ENCODE assay signal across 21 mouse cellular contexts in genomic region chr19:24824517-24824916, GRCm38 (mm10). TPM values are rescaled to one million over a fixed set of nuclear protein-coding genes. Genes with fewer than 3 reads are reported as not detected.
DNase-seq lines count a peak whose midpoint lies in the region; TF ChIP-seq lines count a peak whose summit lies in the region.
"Had no signal": no experiment of that assay in that cellular context is flagged by ENCODE, and none has a peak within 500 bp of the region (broad histone marks: within the 10 kb centered on the region; RNA-seq: fewer than 3 reads in every experiment).

No protein-coding gene starts in this region.

- H3K4me2 ChIP-seq in myocyte (ENCODE audit: low read depth) = no peak overlapping the region
- H3K4me2 ChIP-seq: embryonic facial prominence, embryonic 13.5 days; forebrain, embryonic 13.5 days; intestine, embryonic 15.5 days; liver, embryonic 13.5 days; lung, embryonic 14.5 days; midbrain, embryonic 11.5 days had no signal

- H3K27me3 ChIP-seq in heart, embryonic 10.5 days (ENCODE audit: insufficient read depth, poor library complexity, severe bottlenecking) = no peaks in the 10 kb centered on the region
- H3K27me3 ChIP-seq in myocyte (ENCODE audit: control insufficient read depth, insufficient read depth, insufficient read length) = no peaks in the 10 kb centered on the region
- H3K27me3 ChIP-seq: embryonic facial prominence, embryonic 13.5 days; forebrain, embryonic 13.5 days; intestine, embryonic 15.5 days; liver, embryonic 13.5 days had no signal

- H3K79me2 ChIP-seq in myocyte (ENCODE audit: control insufficient read depth, insufficient read depth) = no peaks in the 10 kb centered on the region

- no peaks in the 10 kb centered on the region for H3K4me1 ChIP-seq in heart, embryonic 10.5 days
- H3K4me1 ChIP-seq: embryonic facial prominence, embryonic 13.5 days; forebrain, embryonic 13.5 days; hindbrain, embryonic 10.5 days; intestine, embryonic 15.5 days; liver, embryonic 13.5 days had no signal

- peak; percentile 35 to 60 for DNase-seq in heart, adult 9 months (ENCODE audit: low spot score in 2 of 2)
- DNase-seq in heart, embryonic 10.5 days (ENCODE audit: low spot score) = no peak
- DNase-seq in 416B (ENCODE audit: low read depth) = peak; percentile 15
- peak; percentile 23 for DNase-seq in A20 (ENCODE audit: low read depth, low spot score)
- DNase-seq in cerebellum, adult 11 months = no peak
- no peak for DNase-seq in cerebellum, postnatal 36 days
- DNase-seq: adrenal gland, postnatal 36 days; cerebellum, adult 18-20 months; cerebellum, postnatal 14 days; gastrocnemius, adult 2 months; kidney, postnatal 36 days; liver, embryonic 13.5 days; lung, embryonic 14.5 days; thymus, postnatal 25 days had no signal

- no peak overlapping the region for H3K27ac ChIP-seq in heart, embryonic 10.5 days
- H3K27ac ChIP-seq: embryonic facial prominence, embryonic 13.5 days; forebrain, embryonic 13.5 days; gastrocnemius, adult 2 months; hindbrain, embryonic 10.5 days; intestine, embryonic 15.5 days; liver, embryonic 13.5 days had no signal

- 71% methylated on average over 4 of the region's 4 CpGs for WGBS in heart, embryonic 10.5 days

- no peak overlapping the region for H3K4me3 ChIP-seq in heart, embryonic 10.5 days
- H3K4me3 ChIP-seq in myocyte = no peak overlapping the region
- H3K4me3 ChIP-seq: embryonic facial prominence, embryonic 13.5 days; forebrain, embryonic 13.5 days; gastrocnemius, adult 2 months; hindbrain, embryonic 10.5 days; intestine, embryonic 15.5 days; liver, embryonic 13.5 days had no signal

- no peak overlapping the region for H3ac ChIP-seq in myocyte (ENCODE audit: control insufficient read depth, insufficient read length)

- no peak for TF ChIP-seq POLR2A in myocyte (IDR thresholded peaks at IDR 0.05; ENCODE audit: insufficient read length, low read depth)

- H3K9me3 ChIP-seq in heart, embryonic 10.5 days = no peaks in the 10 kb centered on the region
- H3K9me3 ChIP-seq: embryonic facial prominence, embryonic 13.5 days; forebrain, embryonic 13.5 days; hindbrain, embryonic 10.5 days; intestine, embryonic 15.5 days; liver, embryonic 13.5 days had no signal

- peaks cover 18% of the 10 kb centered on the region for H3K36me3 ChIP-seq in heart, embryonic 10.5 days
- no peaks in the 10 kb centered on the region for H3K36me3 ChIP-seq in myocyte (ENCODE audit: control insufficient read depth, insufficient read depth)
- H3K36me3 ChIP-seq: embryonic facial prominence, embryonic 13.5 days; hindbrain, embryonic 10.5 days; intestine, embryonic 15.5 days; liver, embryonic 13.5 days had no signal

TF ChIP-seq in myocyte, 11 proteins besides CTCF, POLR2A, EP300 and RAD21:
- TF ChIP-seq CEBPB (IDR thresholded peaks at IDR 0.05; ENCODE audit: insufficient read depth, poor library complexity, severe bottlenecking) (peak; percentile 19; the same call in 1 of the 2 replicates), MYOD1 (IDR thresholded peaks at IDR 0.05; ENCODE audit: control insufficient read depth in 1 of 3, insufficient read length in 2 of 3, low read depth in 2 of 3) (peak in 2 of 3 experiments; percentile 11 to 20), MYOG (IDR thresholded peaks at IDR 0.05; ENCODE audit: control insufficient read depth in 1 of 3, insufficient read depth in 1 of 3, insufficient read length in 2 of 3, low read depth in 2 of 3) (peak in 1 of 3 experiments; percentile 61), SRF (IDR thresholded peaks at IDR 0.05; ENCODE audit: control insufficient read depth, insufficient read length, low read depth) (no peak), TCF12 (IDR thresholded peaks at IDR 0.05; ENCODE audit: insufficient read depth, poor library complexity, severe bottlenecking) (peak; percentile 37), POLR2AphosphoS2 (IDR thresholded peaks at IDR 0.05; ENCODE audit: insufficient read length, low read depth) (no peak), REST (IDR thresholded peaks at IDR 0.05; ENCODE audit: insufficient read depth, insufficient read length) (no peak)

RNA-seq across cellular contexts. Expression of gene Pgm5, which starts 37.1 kb away (rescaled TPM):
- polyA plus RNA-seq in heart, embryonic 10.5 days (2016; fragmentation: Nextera tagmentation; extraction: Ambion mirVana) = 3.2 and 3.6 TPM in 2 replicates
- 68.6 TPM for polyA plus RNA-seq in myocyte (2012; fragmentation: generic; extraction: Trizol)
- polyA plus RNA-seq: CD4-positive, CD25-positive, alpha-beta regulatory T cell, adult 4 months had no signal

RNA-seq across cellular contexts. Expression of gene Gm10053, which starts 51.0 kb away (rescaled TPM):
- polyA plus RNA-seq in heart, embryonic 10.5 days (2016; fragmentation: Nextera tagmentation; extraction: Ambion mirVana) = 595 and 755 TPM in 2 replicates
- 160 TPM for polyA plus RNA-seq in myocyte (2012; fragmentation: generic; extraction: Trizol)

Comparison
In these comparisons a context has a peak if more than half of its experiments do, and no peak if none do; other contexts are left out.
1. DNase-seq: peak in heart, adult 9 months (2 of 2), 416B (single experiment) and A20 (single experiment); none in heart, embryonic 10.5 days (single experiment), cerebellum, adult 11 months (single experiment) and cerebellum, postnatal 36 days (0 of 2).
2. RNA of gene Pgm5, which starts 37.1 kb away (polyA plus RNA-seq): 68.6 TPM in myocyte (single experiment); 3.2 to 3.6 TPM in heart, embryonic 10.5 days; every median in the first group is over 10 times any median in the second.